Comparison of ENCODE assay signal across 28 mouse cellular contexts in genomic region chr19:15864129-15864528, GRCm38 (mm10).
"Had no signal": no experiment of that assay in that cellular context is flagged by ENCODE, and none has a peak within 500 bp of the region (broad histone marks: within the 10 kb centered on the region; RNA-seq: fewer than 3 reads in every experiment).

No protein-coding gene starts in this region.

- H3K9me3 ChIP-seq: embryonic facial prominence, embryonic 10.5 days; embryonic facial prominence, embryonic 12.5 days; embryonic facial prominence, embryonic 13.5 days; embryonic facial prominence, embryonic 15.5 days; forebrain, embryonic 10.5 days; forebrain, embryonic 12.5 days; forebrain, embryonic 13.5 days; forebrain, embryonic 15.5 days had no signal

- H3K27ac ChIP-seq: embryonic facial prominence, embryonic 10.5 days; embryonic facial prominence, embryonic 12.5 days; embryonic facial prominence, embryonic 13.5 days; embryonic facial prominence, embryonic 15.5 days; forebrain, embryonic 10.5 days; forebrain, embryonic 12.5 days; forebrain, embryonic 13.5 days; forebrain, embryonic 15.5 days; gastrocnemius, adult 2 months; heart, adult 2 months had no signal

- H3K4me3 ChIP-seq: embryonic facial prominence, embryonic 10.5 days; embryonic facial prominence, embryonic 12.5 days; embryonic facial prominence, embryonic 13.5 days; embryonic facial prominence, embryonic 15.5 days; erythroblast, embryonic 14.5 days; forebrain, embryonic 10.5 days; forebrain, embryonic 12.5 days; forebrain, embryonic 13.5 days; forebrain, embryonic 15.5 days; gastrocnemius, adult 2 months; heart, adult 2 months had no signal

- H3K4me2 ChIP-seq: embryonic facial prominence, embryonic 12.5 days; embryonic facial prominence, embryonic 13.5 days; embryonic facial prominence, embryonic 15.5 days; forebrain, embryonic 12.5 days; forebrain, embryonic 13.5 days; forebrain, embryonic 15.5 days had no signal

- ATAC-seq: forebrain, embryonic 13.5 days; forebrain, embryonic 14.5 days; forebrain, embryonic 15.5 days; forebrain, embryonic 16.5 days; forebrain, postnatal 0 days had no signal

- H3K9ac ChIP-seq: embryonic facial prominence, embryonic 12.5 days; embryonic facial prominence, embryonic 13.5 days; embryonic facial prominence, embryonic 15.5 days; forebrain, embryonic 12.5 days; forebrain, embryonic 13.5 days; forebrain, embryonic 15.5 days; forebrain, postnatal 0 days had no signal

- DNase-seq: cerebellum, adult 2 months; cerebellum, adult 8-10 months; cerebellum, adult 9-10 months; cerebellum, adult 9-11 months; cerebellum, postnatal 10 days; cerebellum, postnatal 14 days; cerebellum, postnatal 25 days; cerebellum, postnatal 36 days; embryo, embryonic 11 days; forebrain, postnatal 0 days; gastrocnemius, adult 2 months; gastrocnemius, postnatal 10 days; gastrocnemius, postnatal 14 days; gastrocnemius, postnatal 25 days; gastrocnemius, postnatal 36 days; heart, adult 18-20 months; heart, adult 2 months had no signal

- H3K36me3 ChIP-seq: embryonic facial prominence, embryonic 10.5 days; embryonic facial prominence, embryonic 12.5 days; embryonic facial prominence, embryonic 13.5 days; embryonic facial prominence, embryonic 15.5 days; forebrain, embryonic 10.5 days; forebrain, embryonic 12.5 days; forebrain, embryonic 15.5 days had no signal

- H3K27me3 ChIP-seq: embryonic facial prominence, embryonic 12.5 days; embryonic facial prominence, embryonic 13.5 days; embryonic facial prominence, embryonic 15.5 days; forebrain, embryonic 13.5 days; forebrain, embryonic 15.5 days had no signal

- H3K4me1 ChIP-seq: embryonic facial prominence, embryonic 12.5 days; embryonic facial prominence, embryonic 15.5 days had no signal
